Mouse (Mus musculus): ENCODE data around the gene Panx2. TPM values are rescaled to one million over a fixed set of nuclear protein-coding genes. Genes with fewer than 3 reads are reported as not detected.

Gene Panx2
- total and polyA plus RNA-seq, 3 experiments: 0.91 to 2.1 (median 1.3) TPM

- no peak overlapping the region for H3K27ac ChIP-seq
- WGBS: 68% methylated on average over 5 of the region's 5 CpGs
- H3K79me2 ChIP-seq (replicated peaks; ENCODE audit: control insufficient read depth, insufficient read depth, low read length): no peaks in the 10 kb centered on the region
- H3K4me3 ChIP-seq: no peak overlapping the region
- no peak for DNase-seq
- no peaks in the 10 kb centered on the region for H3K36me3 ChIP-seq (ENCODE audit: control insufficient read depth, insufficient read depth, low read length)
- H3K9ac ChIP-seq (ENCODE audit: low read depth, low read length): no peak overlapping the region
- peaks cover 3% of the 10 kb centered on the region for H3K27me3 ChIP-seq (ENCODE audit: control insufficient read depth, insufficient read depth, low read length)
- TF ChIP-seq EP300 (IDR thresholded peaks at IDR 0.05; ENCODE audit: insufficient read depth, low read depth, low read length) (no peak), POLR2A (IDR thresholded peaks at IDR 0.05; ENCODE audit: insufficient read depth, low read depth, low read length) (no peak), CTCF (IDR thresholded peaks at IDR 0.05) (no peak)
- intact Hi-C loops (cut with DNase I): no loop called here
- H3K4me1 ChIP-seq (ENCODE audit: control insufficient read depth, insufficient read depth, low read length): no peaks in the 10 kb centered on the region
These were observed 3.0 kb downstream of the Panx2 start for GRCm38 (mm10) chr15:89062518-89062910.

GRCm38 (mm10) chr15:89063001-89063400, 3.5 kb downstream of the Panx2 start:
- H3K27ac ChIP-seq: no peak overlapping the region
- no peak for DNase-seq
- no peaks in the 10 kb centered on the region for H3K36me3 ChIP-seq (ENCODE audit: control insufficient read depth, insufficient read depth, low read length)
- intact Hi-C loops (cut with DNase I): no loop called here
- no peak for TF ChIP-seq EP300 (IDR thresholded peaks at IDR 0.05; ENCODE audit: insufficient read depth, low read depth, low read length)
- no peak for TF ChIP-seq POLR2A (IDR thresholded peaks at IDR 0.05; ENCODE audit: insufficient read depth, low read depth, low read length)
- no peak for TF ChIP-seq CTCF (IDR thresholded peaks at IDR 0.05)
- H3K4me1 ChIP-seq (ENCODE audit: control insufficient read depth, insufficient read depth, low read length): no peaks in the 10 kb centered on the region
- H3K79me2 ChIP-seq (replicated peaks; ENCODE audit: control insufficient read depth, insufficient read depth, low read length): no peaks in the 10 kb centered on the region
- H3K27me3 ChIP-seq (ENCODE audit: control insufficient read depth, insufficient read depth, low read length): peaks cover 5% of the 10 kb centered on the region
- no peak overlapping the region for H3K4me3 ChIP-seq
- 74% methylated on average over 7 of the region's 7 CpGs for WGBS
- H3K9ac ChIP-seq (ENCODE audit: low read depth, low read length): no peak overlapping the region

GRCm38 (mm10) chr15:89063536-89063935, 4.0 kb downstream of the Panx2 start:
- intact Hi-C loops (cut with DNase I): no loop called here
- WGBS: 62% methylated on average over 6 of the region's 6 CpGs
- H3K27ac ChIP-seq: no peak overlapping the region
- no peak overlapping the region for H3K4me3 ChIP-seq
- no peak overlapping the region for H3K9ac ChIP-seq (ENCODE audit: low read depth, low read length)
- DNase-seq: no peak
- H3K79me2 ChIP-seq (replicated peaks; ENCODE audit: control insufficient read depth, insufficient read depth, low read length): no peaks in the 10 kb centered on the region
- peaks cover 6% of the 10 kb centered on the region for H3K27me3 ChIP-seq (ENCODE audit: control insufficient read depth, insufficient read depth, low read length)
- no peaks in the 10 kb centered on the region for H3K4me1 ChIP-seq (ENCODE audit: control insufficient read depth, insufficient read depth, low read length)
- TF ChIP-seq CTCF (IDR thresholded peaks at IDR 0.05) (no peak), POLR2A (IDR thresholded peaks at IDR 0.05; ENCODE audit: insufficient read depth, low read depth, low read length) (no peak), EP300 (IDR thresholded peaks at IDR 0.05; ENCODE audit: insufficient read depth, low read depth, low read length) (no peak)
- no peaks in the 10 kb centered on the region for H3K36me3 ChIP-seq (ENCODE audit: control insufficient read depth, insufficient read depth, low read length)

- Histone ChIP-seq H3K9ac (ENCODE audit: low read depth, low read length) (no peak overlapping the region), H3K36me3 (ENCODE audit: control insufficient read depth, insufficient read depth, low read length) (no peaks in the 10 kb centered on the region), H3K4me1 (ENCODE audit: control insufficient read depth, insufficient read depth, low read length) (no peaks in the 10 kb centered on the region), H3K27ac (no peak overlapping the region), H3K79me2 (replicated peaks; ENCODE audit: control insufficient read depth, insufficient read depth, low read length) (no peaks in the 10 kb centered on the region), H3K4me3 (no peak overlapping the region), H3K27me3 (ENCODE audit: control insufficient read depth, insufficient read depth, low read length) (peaks cover 5% of the 10 kb centered on the region)
- no peak for DNase-seq
- no peak for TF ChIP-seq POLR2A (IDR thresholded peaks at IDR 0.05; ENCODE audit: insufficient read depth, low read depth, low read length)
- TF ChIP-seq CTCF (IDR thresholded peaks at IDR 0.05): no peak
- TF ChIP-seq EP300 (IDR thresholded peaks at IDR 0.05; ENCODE audit: insufficient read depth, low read depth, low read length): no peak
- 92% methylated on average over 5 of the region's 5 CpGs for WGBS
- intact Hi-C loops (cut with DNase I): no loop called here
These were observed 5.4 kb downstream of the Panx2 start for GRCm38 (mm10) chr15:89064891-89065290.

- TF ChIP-seq EP300 (IDR thresholded peaks at IDR 0.05; ENCODE audit: insufficient read depth, low read depth, low read length) (no peak), CTCF (IDR thresholded peaks at IDR 0.05) (no peak), POLR2A (IDR thresholded peaks at IDR 0.05; ENCODE audit: insufficient read depth, low read depth, low read length) (no peak)
- Histone ChIP-seq H3K27me3 (ENCODE audit: control insufficient read depth, insufficient read depth, low read length) (peaks cover 3% of the 10 kb centered on the region), H3K79me2 (replicated peaks; ENCODE audit: control insufficient read depth, insufficient read depth, low read length) (no peaks in the 10 kb centered on the region), H3K9ac (ENCODE audit: low read depth, low read length) (no peak overlapping the region), H3K4me1 (ENCODE audit: control insufficient read depth, insufficient read depth, low read length) (no peaks in the 10 kb centered on the region), H3K4me3 (no peak overlapping the region), H3K36me3 (ENCODE audit: control insufficient read depth, insufficient read depth, low read length) (no peaks in the 10 kb centered on the region), H3K27ac (no peak overlapping the region)
- intact Hi-C loops (cut with DNase I): no loop called here
- 29% methylated on average over 35 of the region's 35 CpGs for WGBS
- DNase-seq: no peak
These were observed 8.1 kb downstream of the Panx2 start for GRCm38 (mm10) chr15:89067609-89068008.

GRCm38 (mm10) chr15:89068226-89068625, 8.7 kb downstream of the Panx2 start:
- no peaks in the 10 kb centered on the region for H3K36me3 ChIP-seq (ENCODE audit: control insufficient read depth, insufficient read depth, low read length)
- peaks cover 3% of the 10 kb centered on the region for H3K27me3 ChIP-seq (ENCODE audit: control insufficient read depth, insufficient read depth, low read length)
- intact Hi-C loops (cut with DNase I): no loop called here
- no peak overlapping the region for H3K4me3 ChIP-seq
- WGBS: 38% methylated on average over 26 of the region's 26 CpGs
- no peak for TF ChIP-seq POLR2A (IDR thresholded peaks at IDR 0.05; ENCODE audit: insufficient read depth, low read depth, low read length)
- no peak for TF ChIP-seq CTCF (IDR thresholded peaks at IDR 0.05)
- TF ChIP-seq EP300 (IDR thresholded peaks at IDR 0.05; ENCODE audit: insufficient read depth, low read depth, low read length): no peak
- H3K79me2 ChIP-seq (replicated peaks; ENCODE audit: control insufficient read depth, insufficient read depth, low read length): no peaks in the 10 kb centered on the region
- no peak overlapping the region for H3K9ac ChIP-seq (ENCODE audit: low read depth, low read length)
- DNase-seq: no peak
- no peak overlapping the region for H3K27ac ChIP-seq
- no peaks in the 10 kb centered on the region for H3K4me1 ChIP-seq (ENCODE audit: control insufficient read depth, insufficient read depth, low read length)

Measured in heart, adult 2 months (tissue).